Mouse (Mus musculus) CD4-positive, CD25-positive, alpha-beta regulatory T cell, adult 4 months (primary cell): Measurements from ENCODE around the gene Tmprss11d. TPM values are rescaled to one million over a fixed set of nuclear protein-coding genes. Genes with fewer than 3 reads are reported as not detected.
"Not testable (repeated sequence)": the region's sequence is repeated elsewhere in the genome, so short reads cannot be mapped to it uniquely, and the experiment has no call there.

Experiments
- ATAC-seq: one replicate; pipeline ENCODE4 v1.8.0; 2017
- polyA plus RNA-seq, 2 experiments: library from polyadenylated mRNA; unstranded; fragments of 100-300 nt; shearing (Covaris generic); gene quantifications; one replicate each; pipeline ENCODE4 v1.2.1; 2017

Gene Tmprss11d
- not detected for polyA plus RNA-seq

GRCm38 (mm10) chr5:86373320-86373719 is at the start of gene Tmprss11d:
Tmprss11d (minus strand) TSS chr5:86373420.
- no peak for ATAC-seq

- no peak for ATAC-seq
Measured at GRCm38 (mm10) chr5:86421323-86422028, 48.3 kb upstream of the Tmprss11d start.

GRCm38 (mm10) chr5:86419494-86419893 is 46.3 kb upstream of the Tmprss11d start:
- ATAC-seq, result no peak

- no peak for ATAC-seq
Measured at GRCm38 (mm10) chr5:86414280-86414679, 41.1 kb upstream of the Tmprss11d start.

- no peak for ATAC-seq
Measured at GRCm38 (mm10) chr5:86410815-86411214, 37.6 kb upstream of the Tmprss11d start.

GRCm38 (mm10) chr5:86407941-86408340 is 34.7 kb upstream of the Tmprss11d start:
- ATAC-seq, result no peak

GRCm38 (mm10) chr5:86407191-86407590 is 34.0 kb upstream of the Tmprss11d start:
- no peak for ATAC-seq

GRCm38 (mm10) chr5:86359412-86359985 is 13.7 kb downstream of the Tmprss11d start:
- ATAC-seq, result no peak

GRCm38 (mm10) chr5:86352966-86353365 is 20.3 kb downstream of the Tmprss11d start:
- ATAC-seq, result no peak

GRCm38 (mm10) chr5:86318018-86318956 is 54.9 kb downstream of the Tmprss11d start:
- ATAC-seq, result not testable (repeated sequence)

GRCm38 (mm10) chr5:86306116-86306515 is 67.1 kb downstream of the Tmprss11d start:
- no peak for ATAC-seq

- no peak for ATAC-seq
Measured at GRCm38 (mm10) chr5:86303877-86304276, 69.3 kb downstream of the Tmprss11d start.

- no peak for ATAC-seq
Measured at GRCm38 (mm10) chr5:86289208-86289607, 84.0 kb downstream of the Tmprss11d start, which contains the start of gene Tmprss11c. Tmprss11c (minus strand) TSS chr5:86289308.

Other genes with a start within 250 kb of the Tmprss11d start
- gene Uba6, start 200.6 kb downstream of the Tmprss11d start, polyA plus RNA-seq, result 10 to 100 TPM; 15.5 to 17.9 TPM
- not detected for gene Gnrhr, start 175.5 kb downstream of the Tmprss11d start, polyA plus RNA-seq
- not detected for gene Tmprss11c, start 84.1 kb downstream of the Tmprss11d start, polyA plus RNA-seq
- not detected for gene Tmprss11a, start 95.6 kb upstream of the Tmprss11d start, polyA plus RNA-seq
- gene Tmprss11g, start 145.2 kb upstream of the Tmprss11d start, polyA plus RNA-seq, result not detected